Mouse (Mus musculus) cortical plate, adult 2 months (tissue): ENCODE data around the gene Thrap3. TPM values are rescaled to one million over a fixed set of nuclear protein-coding genes. Genes with fewer than 3 reads are reported as not detected.

ENCODE experiments used
- H3K27ac ChIP-seq: fragments of 200-500 bp; 2 replicates; pipeline ENCODE4 v1.5.1; 2012; ENCODE audit warnings: low read length, control low read depth, inconsistent platforms; ENCODE audit not compliant: insufficient read depth
- H3K4me1 ChIP-seq: fragments of 200-500 bp; 2 replicates; pipeline ENCODE4 v1.6.1; 2011; ENCODE audit warnings: low read length; ENCODE audit not compliant: control insufficient read depth, insufficient read depth
- H3K4me3 ChIP-seq: fragments of 200-500 bp; 2 replicates; pipeline ENCODE4 v1.5.1; 2011; ENCODE audit warnings: mild to moderate bottlenecking, low read length, control low read depth; ENCODE audit not compliant: insufficient read depth
- CTCF ChIP-seq: fragments of 200-500 bp; IDR thresholded peaks from 2 replicates; pipeline ENCODE4 v1.5.1; 2011; ENCODE audit warnings: mild to moderate bottlenecking, control low read depth, low read length; ENCODE audit not compliant: insufficient read depth; ENCODE audit errors: extremely low read depth
- POLR2A ChIP-seq: fragments of 200-500 bp; IDR thresholded peaks from 2 replicates; pipeline ENCODE4 v1.6.1; 2011; ENCODE audit warnings: mild to moderate bottlenecking, low read length, control low read depth; ENCODE audit not compliant: insufficient read depth; ENCODE audit errors: extremely low read depth
- polyA plus RNA-seq: library from polyadenylated mRNA; depleted of rRNA; stranded (reverse); fragments of >200 nt; gene quantifications from 2 replicates; pipeline ENCODE4 v1.2.3, GENCODE M21; 2012; rRNA removed

The Thrap3 gene
- polyA plus RNA-seq, 1 experiment: 86.1 TPM

DNA sequence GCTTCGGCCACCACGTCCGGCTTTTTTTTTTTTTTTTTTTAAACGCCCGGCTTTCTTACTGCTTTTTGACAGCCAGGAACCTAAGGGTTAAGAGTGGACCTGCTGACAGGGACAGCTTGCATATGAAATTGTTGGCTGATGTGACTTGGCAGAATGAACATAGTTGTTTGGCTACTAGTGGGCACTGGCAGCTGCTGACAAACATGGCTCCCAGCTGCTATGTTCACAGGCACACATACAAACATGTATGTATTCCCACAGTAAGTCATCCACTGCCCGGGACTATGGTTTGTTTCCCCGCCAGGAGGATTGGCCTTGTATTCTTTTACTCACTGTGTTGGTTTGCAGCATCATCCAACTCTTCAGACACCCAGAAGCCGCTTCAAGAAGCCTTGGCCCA is 85.4 kb downstream of the Thrap3 start:
- H3K4me3 ChIP-seq: no peak overlapping the region
- TF ChIP-seq CTCF: no peak
- no peak for TF ChIP-seq POLR2A
- no peak overlapping the region for H3K27ac ChIP-seq
- H3K4me1 ChIP-seq: peaks cover 16% of the 10 kb centered on the region

DNA sequence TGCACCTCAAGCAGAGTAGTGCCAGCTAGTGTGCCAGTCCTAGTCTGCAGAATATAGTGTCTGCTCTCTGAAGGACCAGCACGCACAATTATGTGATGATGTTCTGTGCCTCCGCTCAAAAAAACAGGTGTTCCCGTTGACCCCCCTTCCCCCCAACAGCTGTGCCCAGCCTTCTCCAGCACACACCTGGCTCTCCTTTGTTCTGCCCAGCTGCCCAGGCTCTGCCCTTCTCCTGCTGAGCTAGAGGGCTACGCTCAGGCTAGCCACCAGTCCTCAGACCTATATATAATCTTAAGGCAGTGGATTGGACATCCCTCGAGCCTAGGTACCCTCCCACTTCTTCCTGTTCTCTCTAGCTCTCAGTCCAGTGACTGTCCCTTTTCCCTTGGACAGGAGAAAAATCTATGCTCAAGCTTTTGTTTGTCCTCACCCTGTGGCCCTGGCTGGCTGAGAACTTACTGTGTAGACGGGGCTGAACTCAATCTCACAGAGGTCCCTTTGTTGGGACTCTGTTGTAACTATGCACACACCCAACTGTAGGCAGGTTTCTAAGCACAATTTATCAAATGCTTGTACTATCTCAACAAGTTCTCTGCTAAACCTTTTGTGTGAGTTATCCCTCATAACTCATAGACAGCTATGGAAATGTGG is 86.6 kb downstream of the Thrap3 start:
- Histone ChIP-seq H3K4me1 (peaks cover 18% of the 10 kb centered on the region), H3K4me3 (no peak overlapping the region), H3K27ac (no peak overlapping the region)
- TF ChIP-seq CTCF (no peak), POLR2A (no peak)

DNA sequence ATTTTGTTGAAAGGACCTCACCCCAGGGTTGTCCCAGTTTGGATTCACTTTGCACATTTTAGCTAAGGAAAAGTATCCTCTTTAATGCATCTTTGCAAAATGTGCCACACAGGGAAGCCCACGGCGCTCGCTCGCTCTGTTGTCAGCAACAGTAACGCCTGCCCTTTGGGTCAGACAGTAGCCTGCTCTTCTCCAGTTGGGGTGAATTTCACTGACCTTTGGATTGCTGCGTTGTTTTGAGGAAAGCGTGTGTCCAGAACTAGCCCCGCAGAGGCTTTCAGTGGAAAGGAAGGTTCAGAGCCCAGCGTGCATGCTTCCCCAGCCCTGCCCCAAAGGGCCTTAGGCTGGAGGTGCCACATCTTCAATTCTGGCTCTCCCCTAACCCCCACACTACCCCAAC is 87.1 kb downstream of the Thrap3 start:
- Histone ChIP-seq H3K27ac (no peak overlapping the region), H3K4me3 (no peak overlapping the region), H3K4me1 (peaks cover 19% of the 10 kb centered on the region)
- TF ChIP-seq POLR2A: no peak

Other genes starting within 250 kb of the Thrap3 start
- 6.6 and 6.8 TPM in 2 replicates for gene Csf3r, start 178.2 kb downstream of the Thrap3 start, polyA plus RNA-seq
- gene Mrps15, start 155.8 kb downstream of the Thrap3 start, polyA plus RNA-seq: 65.7 and 73.3 TPM in 2 replicates
- 20.3 and 21.4 TPM in 2 replicates for gene Oscp1, start 144.2 kb downstream of the Thrap3 start, polyA plus RNA-seq
- 25.5 TPM in 2 replicates for gene Lsm10, start 106.1 kb downstream of the Thrap3 start, polyA plus RNA-seq
- gene Stk40, start 98.8 kb downstream of the Thrap3 start, polyA plus RNA-seq: 15.9 and 17.5 TPM in 2 replicates
- gene Eva1b, start 55.0 kb downstream of the Thrap3 start, polyA plus RNA-seq: 7.6 and 7.9 TPM in 2 replicates
- gene Sh3d21, start 39.3 kb downstream of the Thrap3 start, polyA plus RNA-seq: 1.0 and 1.1 TPM in 2 replicates
- 206 and 215 TPM in 2 replicates for gene Map7d1, start 53.6 kb upstream of the Thrap3 start, polyA plus RNA-seq
- gene Trappc3, start 59.6 kb upstream of the Thrap3 start, polyA plus RNA-seq: 111 and 117 TPM in 2 replicates
- gene Col8a2, start 84.0 kb upstream of the Thrap3 start, polyA plus RNA-seq: 0.36 and 0.52 TPM in 2 replicates
- 37.7 and 40.3 TPM in 2 replicates for gene Adprhl2, start 118.9 kb upstream of the Thrap3 start, polyA plus RNA-seq
- 3.8 and 5.7 TPM in 2 replicates for gene Tekt2, start 122.9 kb upstream of the Thrap3 start, polyA plus RNA-seq
- gene Ago3, start 226.8 kb upstream of the Thrap3 start, polyA plus RNA-seq: 11.3 and 11.4 TPM in 2 replicates